Mouse (Mus musculus): ENCODE results near the gene Papln. TPM values are rescaled to one million over a fixed set of nuclear protein-coding genes. Genes with fewer than 3 reads are reported as not detected.

The Papln gene
- total and polyA plus RNA-seq, 3 experiments = 0.04 to 0.07 TPM; not detected in 1

DNA sequence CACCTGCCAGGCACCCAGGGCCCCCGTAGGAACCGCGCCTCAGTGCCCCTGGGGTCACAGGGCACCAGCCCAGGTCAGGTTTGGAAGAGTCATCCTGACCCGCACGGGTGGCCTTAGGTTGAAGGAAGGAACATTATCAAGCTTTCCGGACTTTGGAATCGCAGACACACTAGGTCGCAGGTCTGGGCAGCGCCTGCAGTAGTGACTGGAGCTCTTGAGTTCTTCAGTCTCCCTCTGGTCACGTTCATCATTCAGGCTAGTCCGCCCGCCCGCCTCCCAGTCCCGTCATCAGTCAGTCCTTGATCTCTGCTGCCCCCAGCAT, 571 bp downstream of the Papln start:
- Histone ChIP-seq H3K27me3 (ENCODE audit: control insufficient read depth in 1 of 2, insufficient read depth in 2 of 2, low read length in 2 of 2) (no peaks in the 10 kb centered on the region), H3K36me3 (ENCODE audit: control insufficient read depth in 1 of 2, insufficient read depth in 2 of 2, low read length in 2 of 2) (no peaks in the 10 kb centered on the region), H3K9ac (ENCODE audit: control insufficient read depth, low read depth, low read length, poor library complexity, severe bottlenecking) (no peak overlapping the region), H3K79me2 (ENCODE audit: control insufficient read depth, insufficient read depth, low read length, poor library complexity) (no peaks in the 10 kb centered on the region), H3K9me3 (replicated peaks; ENCODE audit: insufficient read depth, low read length) (no peaks in the 10 kb centered on the region), H3K4me1 (ENCODE audit: control insufficient read depth in 1 of 2, insufficient read depth in 2 of 2, low read length in 2 of 2) (no peaks in the 10 kb centered on the region), H3K27ac (ENCODE audit: control insufficient read depth, low read depth, low read length) (no peak overlapping the region), H3K4me3 (ENCODE audit: control insufficient read depth in 1 of 2, insufficient read depth in 1 of 2, low read depth in 2 of 2, low read length in 2 of 2) (no peak overlapping the region)
- TF ChIP-seq RCOR1 (IDR thresholded peaks at IDR 0.05; ENCODE audit: low read depth, low read length) = no peak
- no peak for TF ChIP-seq GATA1 (IDR thresholded peaks at IDR 0.05; ENCODE audit: low read depth, low read length)
- no peak for TF ChIP-seq TAL1 (IDR thresholded peaks at IDR 0.05; ENCODE audit: low read length)
- TF ChIP-seq SMC3 (IDR thresholded peaks at IDR 0.05; ENCODE audit: low read depth, low read length) = no peak
- TF ChIP-seq NELFE (IDR thresholded peaks at IDR 0.05; ENCODE audit: low read depth, low read length) = no peak
- TF ChIP-seq ZNF384 (IDR thresholded peaks at IDR 0.05; ENCODE audit: low read depth, low read length) = no peak
- no peak for TF ChIP-seq JUND (IDR thresholded peaks at IDR 0.05; ENCODE audit: low read depth, low read length)
- TF ChIP-seq ETS1 (IDR thresholded peaks at IDR 0.05; ENCODE audit: low read depth, low read length) = no peak
- no peak for TF ChIP-seq HCFC1 (IDR thresholded peaks at IDR 0.05; ENCODE audit: low read depth, low read length)
- no peak for TF ChIP-seq POLR2AphosphoS2 (IDR thresholded peaks at IDR 0.05; ENCODE audit: low read length)
- DNase-seq (ENCODE audit: low read depth, low spot score) = no peak

- Histone ChIP-seq H3K36me3 (ENCODE audit: control insufficient read depth in 1 of 2, insufficient read depth in 2 of 2, low read length in 2 of 2) (no peaks in the 10 kb centered on the region), H3K9me3 (replicated peaks; ENCODE audit: insufficient read depth, low read length) (no peaks in the 10 kb centered on the region), H3K9ac (ENCODE audit: control insufficient read depth, low read depth, low read length, poor library complexity, severe bottlenecking) (no peak overlapping the region), H3K4me1 (ENCODE audit: control insufficient read depth in 1 of 2, insufficient read depth in 2 of 2, low read length in 2 of 2) (no peaks in the 10 kb centered on the region), H3K27ac (ENCODE audit: control insufficient read depth, low read depth, low read length) (no peak overlapping the region), H3K4me3 (ENCODE audit: control insufficient read depth in 1 of 2, insufficient read depth in 1 of 2, low read depth in 2 of 2, low read length in 2 of 2) (no peak overlapping the region), H3K79me2 (ENCODE audit: control insufficient read depth, insufficient read depth, low read length, poor library complexity) (no peaks in the 10 kb centered on the region), H3K27me3 (ENCODE audit: control insufficient read depth in 1 of 2, insufficient read depth in 2 of 2, low read length in 2 of 2) (no peaks in the 10 kb centered on the region)
- TF ChIP-seq GATA1 (IDR thresholded peaks at IDR 0.05; ENCODE audit: low read depth, low read length) = no peak
- no peak for TF ChIP-seq JUND (IDR thresholded peaks at IDR 0.05; ENCODE audit: low read depth, low read length)
- TF ChIP-seq TBP (IDR thresholded peaks at IDR 0.05; ENCODE audit: low read depth, low read length) = no peak
- TF ChIP-seq E2F4 (IDR thresholded peaks at IDR 0.05; ENCODE audit: borderline replicate concordance, low read depth, low read length) = no peak
- TF ChIP-seq ZKSCAN1 (IDR thresholded peaks at IDR 0.05; ENCODE audit: low read depth, low read length) = no peak
- no peak for TF ChIP-seq NELFE (IDR thresholded peaks at IDR 0.05; ENCODE audit: low read depth, low read length)
- no peak for TF ChIP-seq ZC3H11A (IDR thresholded peaks at IDR 0.05; ENCODE audit: low read depth, low read length)
- no peak for TF ChIP-seq MAZ (IDR thresholded peaks at IDR 0.05; ENCODE audit: low read depth, low read length)
- no peak for TF ChIP-seq SIN3A (IDR thresholded peaks at IDR 0.05; ENCODE audit: low read length)
- no peak for TF ChIP-seq POLR2A (IDR thresholded peaks at IDR 0.05; ENCODE audit: control insufficient read depth in 1 of 2, insufficient read depth in 1 of 2, low read depth in 1 of 2, low read length in 2 of 2, poor library complexity in 1 of 2)
- TF ChIP-seq CTCF (IDR thresholded peaks at IDR 0.05 in 2 of 3, conservative IDR thresholded peaks at IDR 0.05 in 1 of 3; ENCODE audit: control insufficient read depth in 1 of 3, insufficient read depth in 1 of 3, low read depth in 2 of 3, low read length in 3 of 3, poor library complexity in 1 of 3, severe bottlenecking in 1 of 3) = no peak
- no peak for TF ChIP-seq MEF2A (IDR thresholded peaks at IDR 0.05; ENCODE audit: extremely low read depth, insufficient replicate concordance, low read depth, low read length, poor library complexity, severe bottlenecking)
- TF ChIP-seq USF1 (IDR thresholded peaks at IDR 0.05; ENCODE audit: low read depth, low read length) = no peak
- no peak for TF ChIP-seq POLR2AphosphoS2 (IDR thresholded peaks at IDR 0.05; ENCODE audit: low read length)
- DNase-seq (ENCODE audit: low read depth, low spot score) = no peak
Observed at GRCm38 (mm10) chr12:83764519-83764918, 1.1 kb downstream of the Papln start.

Measured in MEL (cell line).